Mouse (Mus musculus) left cerebral cortex, adult 11 months (tissue): ENCODE results near the gene Mrap2.
"Not testable (repeated sequence)": the region's sequence is repeated elsewhere in the genome, so short reads cannot be mapped to it uniquely, and the experiment has no call there.

Experiments used
- DNase-seq: peaks from one replicate; pipeline ENCODE4 v3.0.0; 2022; ENCODE audit warnings: low spot score

Gene Mrap2

DNA sequence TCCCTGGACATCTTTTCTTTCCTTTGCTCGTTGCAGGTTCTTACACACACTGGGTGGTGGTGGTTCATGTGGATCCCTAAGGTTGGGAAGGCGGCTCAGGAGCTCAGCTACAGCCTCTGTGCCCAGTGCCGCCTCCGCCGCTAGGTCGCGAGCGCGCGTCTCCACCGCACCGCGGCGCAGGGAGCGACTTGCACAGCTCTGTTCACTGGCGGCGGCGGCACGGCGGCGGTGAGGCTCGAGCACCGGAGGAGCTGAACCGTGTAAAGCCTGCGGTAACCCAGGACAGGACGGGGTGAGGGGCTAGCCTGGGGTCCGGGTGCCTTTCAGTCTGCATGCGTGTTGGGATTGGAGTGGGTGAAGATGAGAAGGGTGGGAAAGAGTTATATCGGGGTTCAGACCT is at the start of gene Mrap2:
Gene Mrap2 (plus strand): TSS at position 201 of the 400 bp plus-strand sequence.
- peak; percentile 24 for DNase-seq

DNA sequence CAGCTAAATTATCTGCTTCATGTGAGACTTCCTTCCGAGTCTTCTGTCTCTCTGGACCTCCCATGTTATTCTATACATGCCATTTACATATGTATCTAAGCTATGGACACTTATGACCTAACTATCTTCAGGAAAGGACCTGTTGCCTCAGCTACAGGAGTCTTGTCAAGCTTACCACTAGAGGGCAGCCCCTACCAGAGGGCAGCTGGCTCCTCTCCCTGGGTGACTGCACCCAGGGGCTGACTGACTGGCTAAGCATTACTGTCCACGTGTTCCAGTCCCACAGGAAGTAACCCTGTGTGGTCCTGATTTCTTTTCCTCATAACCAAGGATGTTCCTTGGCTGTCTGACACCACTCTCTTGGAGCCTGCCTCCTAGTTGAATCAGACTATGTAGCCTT is 46.1 kb upstream of the Mrap2 start:
- DNase-seq: peak; percentile 21

DNA sequence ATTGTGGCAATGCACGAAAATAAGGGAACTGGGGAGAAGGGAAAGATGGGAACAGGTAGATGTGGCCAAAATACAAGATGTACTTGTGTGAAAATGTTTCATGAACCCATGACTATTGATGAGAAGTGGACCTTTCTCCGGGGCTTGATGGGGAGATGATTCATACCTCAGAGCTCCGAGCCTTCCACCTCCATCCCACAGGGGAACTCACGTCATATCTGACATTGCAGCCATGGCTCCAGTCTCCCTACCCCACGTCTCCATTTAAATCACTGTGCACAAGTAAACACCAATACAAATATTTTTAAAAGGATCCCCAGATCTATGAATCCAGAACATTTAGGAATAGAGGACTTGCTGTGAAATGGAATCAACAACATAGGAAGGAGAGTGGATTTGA is 29.1 kb upstream of the Mrap2 start:
- no peak for DNase-seq

DNA sequence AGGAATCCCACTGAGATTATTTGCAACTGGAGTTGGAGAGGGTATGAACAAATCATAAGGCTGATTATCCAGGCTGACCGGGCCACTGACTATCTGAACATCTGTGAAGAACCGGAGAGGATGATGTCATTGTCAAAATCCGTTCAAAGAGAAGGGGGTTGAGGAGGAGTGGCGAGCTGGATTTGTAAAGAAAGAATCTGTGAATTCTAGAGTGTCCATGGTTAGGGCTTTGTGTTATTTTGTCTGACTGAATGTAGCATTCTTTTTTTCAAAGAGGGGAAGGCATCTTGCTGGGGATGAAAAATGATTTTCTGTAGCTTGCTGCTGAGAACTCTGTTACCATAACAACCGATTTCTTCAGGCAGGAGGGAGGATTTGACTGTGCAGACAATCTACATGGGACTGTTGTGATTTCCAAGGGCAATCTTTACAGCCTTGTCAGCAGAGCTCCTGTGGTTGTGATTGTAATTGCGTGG is 28.6 kb upstream of the Mrap2 start:
- DNase-seq: peak; percentile 14

DNA sequence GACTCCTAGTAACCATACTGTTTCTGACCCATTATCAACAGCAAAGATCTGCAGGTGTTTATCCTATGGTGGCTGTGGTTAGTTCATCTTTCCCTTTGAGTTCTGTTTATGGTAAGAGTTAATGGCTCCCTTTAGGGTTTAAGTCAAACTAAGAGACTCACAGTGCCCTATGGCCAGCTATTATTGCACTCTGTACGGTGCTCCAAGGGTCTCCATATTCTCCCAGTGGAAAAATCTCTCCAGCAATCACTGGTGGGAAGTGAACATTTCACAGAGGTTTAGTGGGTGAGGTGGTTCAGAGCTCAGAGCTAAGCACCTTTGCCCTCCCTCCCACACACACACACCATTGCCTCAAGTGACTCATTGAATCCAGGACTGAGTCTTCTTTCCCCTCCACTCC is 28.1 kb upstream of the Mrap2 start:
- no peak for DNase-seq

DNA sequence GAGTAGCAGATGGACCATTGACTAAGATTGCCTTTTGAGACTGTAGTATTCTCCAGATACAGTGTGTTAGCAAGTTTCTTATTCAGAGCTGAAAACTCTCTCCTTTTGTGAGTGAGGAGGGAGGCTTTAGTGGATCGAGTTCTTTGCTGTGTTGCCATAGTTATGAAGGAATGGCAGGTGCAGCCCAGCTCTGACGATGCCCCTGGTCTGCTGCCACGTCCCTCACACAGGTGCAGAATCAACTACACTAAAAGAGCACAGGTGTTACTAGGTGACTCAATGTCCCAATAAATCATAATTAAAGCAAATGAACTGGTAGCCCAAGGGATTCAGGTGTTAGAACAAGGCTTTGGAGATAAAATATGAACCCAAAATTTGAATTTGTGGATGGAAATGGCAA is 25.1 kb upstream of the Mrap2 start:
- DNase-seq: no peak

GRCm38 (mm10) chr9:87121956-87122493 is 22.1 kb upstream of the Mrap2 start:
- no peak for DNase-seq

DNA sequence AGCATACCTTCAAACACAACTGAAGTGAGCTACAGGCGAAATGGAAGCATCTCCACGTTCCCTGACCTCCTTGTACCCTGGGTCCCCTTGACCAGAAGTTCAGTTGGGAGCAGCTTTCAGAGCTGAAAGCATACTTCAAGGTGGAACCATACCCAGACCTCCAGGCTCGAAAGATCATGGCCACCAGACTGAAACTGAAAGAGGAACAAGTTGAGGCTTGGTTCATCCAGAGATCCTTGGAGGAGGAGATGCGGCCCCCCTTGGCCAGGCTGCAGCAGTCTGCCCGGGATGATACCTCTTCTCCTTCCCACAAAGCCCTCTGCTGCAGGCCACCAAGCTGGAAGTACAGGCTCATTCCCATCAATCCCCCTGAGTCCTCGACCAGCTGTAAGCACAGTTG is 17.1 kb upstream of the Mrap2 start:
- not testable (repeated sequence) for DNase-seq

GRCm38 (mm10) chr9:87135765-87136558 is 8.1 kb upstream of the Mrap2 start:
- no peak for DNase-seq

DNA sequence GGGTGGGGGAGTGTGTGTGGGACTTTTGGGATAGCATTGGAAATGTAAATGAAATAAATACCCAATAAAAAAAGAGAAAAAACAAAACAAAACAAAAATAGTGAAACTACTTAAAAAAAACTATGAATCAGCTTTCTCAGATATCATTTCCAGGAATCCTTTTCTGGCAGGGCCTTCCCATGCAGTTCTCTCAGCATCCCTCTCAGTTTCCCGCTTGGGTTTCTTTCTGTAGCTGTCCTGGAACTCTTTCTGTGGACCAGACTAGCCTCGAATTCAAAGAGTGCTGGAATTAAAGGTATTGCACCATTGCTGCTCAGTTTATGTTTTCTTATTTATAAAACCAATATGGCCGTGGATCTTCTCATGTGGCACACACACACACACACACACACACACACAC is 1.0 kb upstream of the Mrap2 start:
- DNase-seq: no peak

GRCm38 (mm10) chr9:87144532-87144931 is 426 bp downstream of the Mrap2 start:
- DNase-seq: no peak

GRCm38 (mm10) chr9:87145180-87145579 is 1.1 kb downstream of the Mrap2 start:
- no peak for DNase-seq

DNA sequence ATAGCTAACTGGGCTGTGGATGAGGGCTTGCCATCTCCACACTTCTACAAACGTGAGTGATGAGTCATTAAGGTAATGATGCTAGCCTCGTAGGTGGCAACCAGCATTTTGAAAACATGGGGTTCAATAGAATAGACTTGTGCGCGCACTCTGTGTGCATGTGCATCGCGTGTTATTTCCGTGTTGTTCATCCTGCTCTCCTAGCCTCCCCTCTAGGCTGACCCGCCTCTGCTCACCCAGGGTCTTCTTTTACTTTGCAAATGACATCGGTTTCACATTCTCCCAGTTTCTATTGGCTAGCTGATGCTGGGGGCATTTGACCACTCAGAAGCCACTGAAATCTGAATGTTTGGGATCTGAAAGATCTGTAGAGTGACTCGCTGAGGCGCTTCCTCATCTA is 1.6 kb downstream of the Mrap2 start:
- DNase-seq: no peak

DNA sequence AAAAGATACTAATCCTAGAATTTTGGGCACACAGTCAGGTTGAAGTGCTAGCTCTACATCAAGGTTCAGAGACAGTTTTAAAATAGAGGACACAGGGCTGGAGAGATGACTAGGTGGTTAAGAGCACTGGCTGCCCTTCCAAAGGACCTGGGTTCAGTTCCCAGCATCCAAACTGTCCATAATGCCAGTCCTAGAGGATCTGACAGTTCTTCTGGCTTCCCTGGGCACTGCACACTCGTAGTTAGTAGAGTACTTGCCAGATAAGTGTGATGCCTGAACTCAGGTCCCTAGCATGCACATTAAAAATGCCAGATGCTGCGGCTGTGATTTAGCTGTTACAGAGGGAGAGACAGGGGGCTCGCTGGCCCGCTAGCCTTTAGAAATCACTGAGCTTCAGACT is 2.3 kb downstream of the Mrap2 start:
- DNase-seq: no peak

- DNase-seq: no peak
These were observed 3.8 kb downstream of the Mrap2 start for GRCm38 (mm10) chr9:87147927-87148326.

DNA sequence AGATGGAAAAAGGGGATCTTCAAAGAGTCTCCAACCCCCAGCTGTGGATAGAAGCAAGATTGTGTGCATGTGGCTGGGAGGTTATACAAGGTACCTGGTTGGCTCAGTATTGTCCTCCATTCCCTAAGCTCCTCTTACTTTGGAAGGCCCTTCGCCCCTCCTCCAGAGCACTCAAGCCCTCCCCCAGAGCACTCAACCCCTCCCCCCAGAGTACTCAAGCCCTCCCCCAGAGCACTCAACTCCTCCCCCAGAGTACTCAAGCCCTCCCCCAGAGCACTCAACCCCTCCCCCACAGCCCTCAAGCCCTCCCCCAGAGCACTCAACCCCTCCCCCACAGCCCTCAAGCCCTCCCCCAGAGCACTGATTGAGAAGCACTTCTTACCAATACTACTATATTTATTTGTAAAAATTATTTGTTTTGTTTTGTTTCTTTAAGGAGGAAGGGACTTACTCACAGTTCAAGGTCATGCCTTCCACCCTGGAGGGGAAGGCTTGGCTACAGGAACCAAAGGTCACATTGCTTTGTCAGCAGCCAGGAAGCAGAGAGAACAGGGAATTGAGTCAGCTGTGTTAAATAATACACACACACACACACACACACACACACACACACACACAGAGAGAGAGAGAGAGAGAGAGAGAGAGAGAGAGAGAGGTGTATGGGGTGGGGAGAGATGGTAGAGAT is 8.7 kb downstream of the Mrap2 start:
- DNase-seq: no peak

DNA sequence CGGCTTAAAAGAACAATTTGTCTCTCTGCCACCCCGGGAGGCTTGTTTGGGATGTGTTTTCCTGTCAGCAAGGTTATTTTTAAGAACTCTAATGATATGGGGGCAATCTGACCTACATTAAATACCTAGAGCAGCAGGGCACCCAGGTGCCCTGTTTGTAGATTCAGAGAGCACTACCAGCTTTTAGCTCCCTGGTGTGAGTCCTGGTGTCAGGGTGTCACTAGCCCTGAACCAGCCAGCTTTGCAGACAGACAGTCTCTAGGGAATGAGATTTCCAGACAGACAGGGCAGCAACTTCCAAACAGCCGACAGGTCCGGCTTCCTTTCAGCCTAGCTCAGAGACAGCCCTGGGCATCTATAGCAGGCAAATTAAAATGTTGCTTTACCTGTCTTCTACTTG is 18.5 kb downstream of the Mrap2 start:
- no peak for DNase-seq

GRCm38 (mm10) chr9:87167001-87167830 is 23.1 kb downstream of the Mrap2 start:
- no peak for DNase-seq

DNA sequence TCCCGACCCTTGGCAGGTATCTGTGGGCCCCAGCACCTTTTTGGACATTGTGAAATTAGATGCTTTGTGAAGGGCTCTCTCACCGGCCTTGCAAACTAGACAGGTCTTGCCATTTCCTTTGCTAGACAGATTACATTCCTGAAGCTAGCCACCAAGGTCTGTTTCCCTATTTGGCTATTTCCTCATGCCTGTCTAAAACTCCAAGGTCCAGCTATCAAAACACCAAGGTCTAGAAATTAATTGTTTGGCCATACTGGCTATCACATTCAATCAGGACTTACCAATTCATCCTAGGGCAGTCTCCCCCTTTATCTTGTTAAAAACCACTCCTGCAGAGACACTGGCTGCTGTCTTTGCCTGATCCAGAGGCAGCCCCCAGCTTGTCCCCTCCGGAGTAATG is 23.9 kb downstream of the Mrap2 start:
- DNase-seq: no peak

DNA sequence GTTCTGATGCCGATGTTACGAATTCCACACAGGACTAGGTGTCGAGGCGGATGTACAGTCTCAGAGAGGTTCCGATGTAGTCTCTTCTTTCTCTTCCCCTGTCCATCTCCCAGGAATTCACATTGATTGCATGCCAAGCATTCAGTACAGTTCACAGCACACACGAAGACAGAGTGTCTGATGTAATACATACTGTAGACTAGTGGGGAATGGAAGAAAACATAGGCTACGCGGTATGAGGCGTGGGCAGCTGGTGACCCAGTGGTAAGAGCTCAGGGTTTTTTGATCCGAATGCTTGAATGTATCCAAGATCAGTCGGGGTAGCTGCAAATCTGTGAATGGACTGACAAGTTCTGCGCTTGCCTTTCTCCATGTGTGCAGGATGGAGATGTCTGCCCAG is 25.0 kb downstream of the Mrap2 start:
- no peak for DNase-seq

DNA sequence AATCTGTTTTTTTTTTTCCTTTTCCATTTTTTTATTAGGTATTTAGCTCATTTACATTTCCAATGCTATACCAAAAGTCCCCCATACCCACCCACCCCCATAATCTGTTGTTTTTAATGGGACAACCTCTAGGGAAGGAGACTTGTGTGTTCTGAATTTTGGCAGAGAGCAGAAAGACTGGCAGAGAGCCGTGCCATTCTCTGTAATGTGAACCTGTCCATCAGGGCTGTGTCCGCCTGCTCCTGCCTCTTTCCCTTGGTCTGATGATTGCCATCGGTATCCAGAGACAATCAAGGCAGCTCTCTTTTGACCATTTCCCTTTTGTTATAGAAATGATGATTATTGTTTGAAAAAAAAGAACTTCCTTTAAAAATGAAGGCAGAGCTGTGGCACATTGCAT is 26.8 kb downstream of the Mrap2 start:
- DNase-seq: no peak

- DNase-seq: no peak
These were observed 27.4 kb downstream of the Mrap2 start for GRCm38 (mm10) chr9:87171517-87171916.
